Mouse (Mus musculus): Measurements from ENCODE around the gene Btnl1. TPM values are rescaled to one million over a fixed set of nuclear protein-coding genes. Genes with fewer than 3 reads are reported as not detected.

Btnl1 gene
- polyA plus RNA-seq, 1 experiment from 2014 or later = not detected

DNA sequence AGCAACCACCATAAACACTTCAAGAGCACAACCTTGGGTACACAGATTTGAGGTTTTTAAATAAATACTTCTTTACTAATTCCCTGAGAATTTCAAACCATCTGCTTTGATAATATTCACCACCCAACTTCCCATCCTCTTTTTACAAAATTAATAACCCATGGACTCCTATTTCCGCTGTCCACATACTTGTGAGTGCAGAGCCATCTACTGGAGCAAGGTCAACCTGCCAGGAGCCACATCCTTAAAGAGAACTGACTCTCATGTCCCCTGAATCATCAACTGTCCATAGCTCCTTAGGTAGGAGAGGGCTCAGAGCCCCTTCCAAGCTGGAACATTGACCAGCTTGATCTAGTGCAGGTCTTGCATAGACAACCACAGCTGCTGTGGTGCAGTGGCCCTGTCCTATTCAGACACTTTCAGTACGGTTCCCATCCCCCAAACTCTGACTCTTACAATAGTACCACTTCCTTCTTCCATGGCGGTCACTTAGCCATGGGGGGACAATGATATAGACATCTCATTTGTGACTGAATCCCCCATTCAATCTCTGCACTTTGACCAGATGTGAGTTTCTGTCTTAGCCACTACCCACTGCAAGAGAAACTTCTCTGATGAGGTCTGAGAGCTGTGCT is 13.1 kb upstream of the Btnl1 start:
- no peaks in the 10 kb centered on the region for H3K9me3 ChIP-seq
- no peak for ATAC-seq (replicated peaks)
- no peak overlapping the region for H3K27ac ChIP-seq (replicated peaks)
- H3K27me3 ChIP-seq = no peaks in the 10 kb centered on the region
- no peak overlapping the region for H3K9ac ChIP-seq (replicated peaks)
- WGBS = 86% methylated on average over 3 of the region's 3 CpGs
- no peaks in the 10 kb centered on the region for H3K4me1 ChIP-seq
- H3K4me2 ChIP-seq (replicated peaks) = no peak overlapping the region
- H3K4me3 ChIP-seq = no peak overlapping the region
- no peaks in the 10 kb centered on the region for H3K36me3 ChIP-seq

DNA sequence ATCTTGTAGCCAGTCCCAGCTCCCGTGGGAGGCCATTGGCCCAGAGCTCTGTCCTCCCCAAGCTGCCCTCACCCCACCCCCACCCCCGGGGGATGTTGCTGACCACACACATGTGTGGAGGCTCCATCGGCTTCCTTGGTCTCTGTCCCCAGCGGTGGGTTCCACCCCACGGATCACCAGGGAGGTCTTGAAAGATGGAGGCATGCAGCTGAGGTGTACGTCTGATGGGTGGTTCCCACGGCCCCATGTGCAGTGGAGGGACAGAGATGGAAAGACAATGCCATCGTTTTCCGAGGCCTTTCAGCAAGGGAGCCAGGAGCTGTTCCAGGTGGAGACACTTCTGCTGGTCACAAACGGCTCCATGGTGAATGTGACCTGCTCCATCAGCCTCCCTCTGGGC is 11.9 kb upstream of the Btnl1 start:
- H3K27ac ChIP-seq (replicated peaks) = no peak overlapping the region
- H3K4me3 ChIP-seq = no peak overlapping the region
- no peaks in the 10 kb centered on the region for H3K4me1 ChIP-seq
- no peak for ATAC-seq (replicated peaks)
- 78% methylated on average over 10 of the region's 10 CpGs for WGBS
- no peaks in the 10 kb centered on the region for H3K36me3 ChIP-seq
- H3K4me2 ChIP-seq (replicated peaks) = no peak overlapping the region
- no peaks in the 10 kb centered on the region for H3K27me3 ChIP-seq
- H3K9ac ChIP-seq (replicated peaks) = no peak overlapping the region
- no peaks in the 10 kb centered on the region for H3K9me3 ChIP-seq

DNA sequence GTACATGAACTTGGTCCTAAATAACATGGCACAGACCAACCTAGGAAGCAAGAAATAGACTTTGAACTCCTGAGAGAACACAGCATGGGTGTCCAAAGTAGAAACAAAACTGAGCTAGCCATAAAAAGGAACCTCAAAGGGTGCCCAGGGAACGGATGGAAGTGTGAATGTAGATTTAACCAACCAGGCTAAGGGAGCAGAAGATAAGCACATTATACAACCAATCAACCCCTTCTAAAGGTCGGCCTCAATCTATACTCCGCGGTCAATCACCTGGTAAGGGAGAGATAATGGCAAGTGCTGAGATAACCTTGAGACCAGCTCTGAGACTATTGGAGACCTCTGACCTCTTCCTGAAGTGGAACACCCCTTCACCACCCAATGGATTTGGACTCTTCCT is 6.4 kb upstream of the Btnl1 start:
- no peak for ATAC-seq (replicated peaks)
- Histone ChIP-seq H3K36me3 (no peaks in the 10 kb centered on the region), H3K4me3 (no peak overlapping the region), H3K9me3 (no peaks in the 10 kb centered on the region), H3K27ac (replicated peaks) (no peak overlapping the region), H3K27me3 (0 out of 2 replicates have a peak, but pooled peaks cover 3% of the 10 kb centered on the region), H3K9ac (replicated peaks) (no peak overlapping the region), H3K4me2 (replicated peaks) (no peak overlapping the region), H3K4me1 (no peaks in the 10 kb centered on the region)
- WGBS = 86% methylated on average over 4 of the region's 4 CpGs

DNA sequence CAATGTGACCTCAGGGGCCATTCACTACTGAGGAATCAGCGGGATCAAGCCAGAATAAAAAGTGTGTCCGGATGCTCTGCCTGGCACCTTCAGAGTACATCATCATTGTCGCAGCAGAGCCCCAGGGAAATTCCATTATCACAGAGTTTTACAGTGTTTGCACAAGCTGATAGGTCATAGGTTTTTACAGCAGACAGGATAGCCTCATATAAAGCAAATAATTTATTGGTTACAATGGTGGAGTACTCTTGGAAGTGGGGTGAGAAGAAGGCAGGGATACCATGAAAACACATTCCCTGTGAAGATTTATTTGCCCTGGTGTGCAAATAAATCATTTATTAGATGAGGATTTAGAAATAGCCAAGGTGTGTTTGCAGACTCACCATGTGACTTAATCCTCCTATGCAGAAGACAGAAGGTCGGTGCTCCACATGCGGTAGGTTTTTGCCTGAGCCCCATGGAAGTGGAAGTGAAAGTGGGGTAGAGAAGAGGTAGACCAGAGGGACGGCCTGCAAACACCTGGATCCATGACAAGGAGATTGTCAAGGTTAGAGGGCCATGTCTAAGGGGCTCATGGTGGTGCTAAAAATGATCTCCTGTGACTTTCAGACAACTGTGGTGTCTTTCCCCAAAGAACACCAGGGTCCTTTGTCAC is 3.8 kb upstream of the Btnl1 start:
- Histone ChIP-seq H3K27me3 (0 out of 2 replicates have a peak, but pooled peaks cover 3% of the 10 kb centered on the region), H3K4me1 (no peaks in the 10 kb centered on the region), H3K36me3 (no peaks in the 10 kb centered on the region), H3K27ac (replicated peaks) (no peak overlapping the region), H3K4me3 (no peak overlapping the region), H3K9me3 (no peaks in the 10 kb centered on the region), H3K4me2 (replicated peaks) (no peak overlapping the region), H3K9ac (replicated peaks) (no peak overlapping the region)
- 85% methylated on average over 6 of the region's 6 CpGs for WGBS
- no peak for ATAC-seq (replicated peaks)

DNA sequence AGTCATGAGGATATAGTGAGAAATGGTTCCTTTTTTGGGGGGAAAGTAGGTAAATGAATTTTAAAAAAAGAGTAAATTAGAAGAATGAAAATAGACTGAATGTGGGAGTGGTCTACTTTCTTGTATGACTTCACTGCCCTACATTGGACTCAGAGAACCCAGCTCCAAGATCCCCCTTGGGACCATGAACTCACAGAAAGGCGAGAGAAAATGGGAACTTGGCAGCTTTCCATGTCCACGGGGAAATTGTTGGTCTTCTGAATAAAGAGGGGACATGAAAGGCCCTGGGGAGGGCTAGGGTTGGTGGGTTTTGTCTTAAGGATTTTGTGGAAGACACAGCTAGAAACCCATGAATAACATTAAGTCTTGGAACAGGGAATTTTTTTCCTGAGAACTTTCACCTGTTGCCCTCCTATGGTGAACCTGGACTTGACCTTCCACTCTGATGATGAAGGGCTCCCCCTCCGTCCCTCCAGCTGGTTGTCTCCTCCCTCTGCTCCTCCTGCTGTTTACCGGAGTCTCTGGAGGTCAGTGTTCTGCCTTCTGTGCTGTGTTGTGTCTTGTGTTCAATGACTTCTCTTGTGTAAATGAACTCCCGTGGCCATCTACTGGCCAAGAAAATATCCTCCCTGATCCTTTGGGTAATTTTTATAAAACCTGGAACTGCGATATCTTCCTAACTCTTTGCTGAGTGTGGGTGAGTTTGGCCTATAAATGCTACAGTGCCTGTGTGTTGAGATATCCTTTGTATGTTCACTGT is 698 bp downstream of the Btnl1 start:
- H3K36me3 ChIP-seq = no peaks in the 10 kb centered on the region
- H3K27ac ChIP-seq (replicated peaks) = no peak overlapping the region
- 0 out of 2 replicates have a peak, but pooled peaks cover 3% of the 10 kb centered on the region for H3K27me3 ChIP-seq
- no peak overlapping the region for H3K9ac ChIP-seq (replicated peaks)
- H3K9me3 ChIP-seq = no peaks in the 10 kb centered on the region
- ATAC-seq (replicated peaks) = no peak
- H3K4me3 ChIP-seq = no peak overlapping the region
- no peak overlapping the region for H3K4me2 ChIP-seq (replicated peaks)
- no peaks in the 10 kb centered on the region for H3K4me1 ChIP-seq
- WGBS = 53% methylated on average over 6 of the region's 6 CpGs

DNA sequence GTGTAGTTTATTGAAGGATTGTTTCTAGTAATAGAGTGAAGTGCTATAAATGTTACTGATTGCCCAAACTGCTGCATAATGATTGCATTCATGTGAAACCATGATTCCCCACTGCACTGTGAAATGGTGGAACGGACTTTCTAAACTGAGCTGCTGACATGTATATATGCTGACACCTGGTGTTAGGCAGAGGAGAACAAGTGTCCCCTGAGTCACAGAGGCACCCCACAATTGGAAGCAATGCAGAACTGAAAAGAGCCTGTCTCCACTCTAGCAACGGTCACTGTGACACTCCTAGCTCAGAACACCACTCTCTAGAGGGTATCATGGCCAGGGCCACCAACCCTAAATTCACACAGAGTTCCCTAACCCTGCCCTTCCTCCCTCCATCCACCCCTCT is 1.8 kb downstream of the Btnl1 start:
- no peaks in the 10 kb centered on the region for H3K9me3 ChIP-seq
- 83% methylated on average over 2 of the region's 2 CpGs for WGBS

DNA sequence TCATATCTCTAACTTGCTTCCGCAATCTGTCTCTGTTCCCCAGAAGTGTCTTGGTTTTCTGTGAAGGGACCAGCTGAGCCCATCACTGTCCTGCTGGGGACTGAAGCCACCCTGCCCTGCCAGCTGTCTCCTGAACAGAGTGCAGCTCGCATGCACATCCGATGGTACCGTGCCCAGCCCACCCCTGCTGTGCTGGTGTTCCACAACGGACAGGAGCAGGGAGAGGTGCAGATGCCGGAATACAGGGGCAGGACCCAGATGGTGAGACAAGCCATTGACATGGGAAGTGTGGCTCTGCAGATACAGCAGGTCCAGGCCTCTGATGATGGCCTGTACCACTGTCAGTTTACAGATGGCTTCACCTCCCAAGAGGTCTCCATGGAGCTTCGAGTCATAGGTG is 2.5 kb downstream of the Btnl1 start:
- Histone ChIP-seq H3K27ac (replicated peaks) (no peak overlapping the region), H3K4me1 (no peaks in the 10 kb centered on the region), H3K36me3 (no peaks in the 10 kb centered on the region), H3K27me3 (no peaks in the 10 kb centered on the region), H3K9ac (replicated peaks) (no peak overlapping the region), H3K9me3 (no peaks in the 10 kb centered on the region), H3K4me2 (replicated peaks) (no peak overlapping the region), H3K4me3 (no peak overlapping the region)
- ATAC-seq (replicated peaks) = no peak
- WGBS = 85% methylated on average over 7 of the region's 7 CpGs

More for the DNA sequence above, 1.8 kb downstream of the Btnl1 start:
- Histone ChIP-seq H3K36me3 (no peaks in the 10 kb centered on the region), H3K4me2 (replicated peaks) (no peak overlapping the region), H3K4me3 (no peak overlapping the region), H3K4me1 (no peaks in the 10 kb centered on the region), H3K9ac (replicated peaks) (no peak overlapping the region), H3K27ac (replicated peaks) (no peak overlapping the region), H3K27me3 (no peaks in the 10 kb centered on the region)
- no peak for ATAC-seq (replicated peaks)

DNA sequence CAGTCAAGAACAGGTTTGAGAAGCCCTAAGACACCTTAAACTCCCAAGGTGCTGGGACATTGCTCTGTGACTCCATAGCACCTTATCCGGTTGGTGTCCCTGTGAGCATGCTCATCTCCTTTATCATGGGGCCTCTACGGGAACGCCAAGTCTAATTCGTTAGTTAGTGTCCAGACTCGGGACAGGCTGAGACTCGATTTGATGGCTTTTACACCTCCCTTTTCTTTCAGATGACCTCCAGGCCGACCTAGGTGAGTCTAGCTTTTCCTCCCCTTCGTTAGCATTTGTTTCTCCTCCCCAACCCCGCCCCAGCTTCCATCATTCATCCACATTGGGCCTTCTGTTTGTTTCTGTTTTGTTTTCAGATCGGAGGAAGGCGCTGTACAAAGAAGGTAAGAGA is 4.9 kb downstream of the Btnl1 start:
- Histone ChIP-seq H3K9me3 (no peaks in the 10 kb centered on the region), H3K27ac (replicated peaks) (no peak overlapping the region), H3K4me1 (no peaks in the 10 kb centered on the region), H3K27me3 (no peaks in the 10 kb centered on the region), H3K4me2 (replicated peaks) (no peak overlapping the region), H3K4me3 (no peak overlapping the region), H3K9ac (replicated peaks) (no peak overlapping the region), H3K36me3 (no peaks in the 10 kb centered on the region)
- ATAC-seq (replicated peaks) = no peak
- WGBS = 63% methylated on average over 11 of the region's 11 CpGs

DNA sequence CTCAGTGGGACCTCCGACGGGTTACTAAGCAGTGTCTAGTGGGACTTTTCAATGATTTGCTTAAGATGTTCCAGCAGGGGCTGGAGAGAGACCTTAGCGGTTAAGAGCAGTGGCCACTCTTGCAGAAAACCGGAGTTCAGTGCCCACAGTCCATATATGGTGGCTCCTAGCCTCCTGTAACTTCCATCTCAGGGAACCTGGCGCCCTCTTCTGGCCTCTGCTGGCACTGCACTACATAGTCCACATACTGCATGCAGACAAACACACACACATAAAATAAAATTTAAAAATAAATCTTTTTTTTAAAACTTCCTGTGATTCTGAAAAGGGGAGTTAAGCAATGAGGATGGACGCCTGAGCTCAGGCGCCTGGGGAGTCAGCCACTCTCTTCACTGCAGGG is 6.3 kb downstream of the Btnl1 start:
- Histone ChIP-seq H3K36me3 (no peaks in the 10 kb centered on the region), H3K27ac (replicated peaks) (no peak overlapping the region), H3K9me3 (no peaks in the 10 kb centered on the region), H3K4me1 (no peaks in the 10 kb centered on the region), H3K9ac (replicated peaks) (no peak overlapping the region), H3K4me2 (replicated peaks) (no peak overlapping the region), H3K4me3 (no peak overlapping the region), H3K27me3 (no peaks in the 10 kb centered on the region)
- 80% methylated on average over 7 of the region's 7 CpGs for WGBS
- no peak for ATAC-seq (replicated peaks)

DNA sequence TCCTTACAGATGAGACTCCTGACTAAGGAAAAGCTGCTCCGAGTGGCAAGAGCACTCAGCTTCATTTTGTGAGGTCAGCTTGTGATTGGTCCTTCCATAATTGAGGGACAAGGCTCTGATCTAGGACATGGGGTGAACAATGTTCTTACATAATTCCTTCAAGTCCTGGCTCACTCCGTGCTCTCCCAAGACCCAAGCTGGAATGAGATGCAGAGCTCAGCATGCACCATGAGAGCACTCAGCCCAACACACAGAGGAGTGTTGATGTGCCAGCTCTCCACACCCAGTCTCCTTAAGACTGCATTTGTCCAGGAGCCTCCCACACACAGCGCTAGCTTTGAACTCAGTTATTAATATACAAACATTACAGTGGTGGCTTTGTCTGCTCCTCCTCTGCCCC is 7.8 kb downstream of the Btnl1 start:
- no peaks in the 10 kb centered on the region for H3K27me3 ChIP-seq

DNA sequence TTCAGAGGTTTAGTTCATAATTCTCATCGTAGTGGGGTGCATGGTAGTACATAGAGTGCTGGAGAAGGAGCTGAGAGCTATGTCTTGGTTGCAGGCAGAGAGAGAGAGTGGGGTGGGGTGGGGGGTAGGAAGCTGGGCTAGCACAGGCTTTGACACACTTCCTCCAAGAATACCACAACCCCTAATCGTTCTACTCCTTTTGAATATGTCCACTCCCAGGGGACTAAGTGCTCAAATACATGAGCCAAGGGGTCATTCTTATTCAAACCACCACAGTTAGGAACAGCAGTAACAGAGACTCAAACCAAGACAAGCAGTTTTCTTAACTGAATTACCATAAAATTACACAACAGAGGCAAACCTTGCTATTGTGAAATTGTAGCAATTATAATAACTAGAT is 9.7 kb downstream of the Btnl1 start:
- H3K27me3 ChIP-seq = no peaks in the 10 kb centered on the region
- 72% methylated on average over 2 of the region's 2 CpGs for WGBS
- H3K9me3 ChIP-seq = no peaks in the 10 kb centered on the region
- no peak overlapping the region for H3K4me2 ChIP-seq (replicated peaks)
- H3K9ac ChIP-seq (replicated peaks) = no peak overlapping the region
- H3K36me3 ChIP-seq = no peaks in the 10 kb centered on the region
- no peak overlapping the region for H3K4me3 ChIP-seq
- no peaks in the 10 kb centered on the region for H3K4me1 ChIP-seq
- H3K27ac ChIP-seq (replicated peaks) = no peak overlapping the region
- no peak for ATAC-seq (replicated peaks)

More for the DNA sequence above, 7.8 kb downstream of the Btnl1 start:
- WGBS = 61% methylated on average over 3 of the region's 3 CpGs
- no peaks in the 10 kb centered on the region for H3K9me3 ChIP-seq
- H3K4me3 ChIP-seq = no peak overlapping the region
- H3K36me3 ChIP-seq = no peaks in the 10 kb centered on the region
- no peak overlapping the region for H3K9ac ChIP-seq (replicated peaks)
- no peaks in the 10 kb centered on the region for H3K4me1 ChIP-seq
- no peak overlapping the region for H3K27ac ChIP-seq (replicated peaks)
- H3K4me2 ChIP-seq (replicated peaks) = no peak overlapping the region
- no peak for ATAC-seq (replicated peaks)

DNA sequence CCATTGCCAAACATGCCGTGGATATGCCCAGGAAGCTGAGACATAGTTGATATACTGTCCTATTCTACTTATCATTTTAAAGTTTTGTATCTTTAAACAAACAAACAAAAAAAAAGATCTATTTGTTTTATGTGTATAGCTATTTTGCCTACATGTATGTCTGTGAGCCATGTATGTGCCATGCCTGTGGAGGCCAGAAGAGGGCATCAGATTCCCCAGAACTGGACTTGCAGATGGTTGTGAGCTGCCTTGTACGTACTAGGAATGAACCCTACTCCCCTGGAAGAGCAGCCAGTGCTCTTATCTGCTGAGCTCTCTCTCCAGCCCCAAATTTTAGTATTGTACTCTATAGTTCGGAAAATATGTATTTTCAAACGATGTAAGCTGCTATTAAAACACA is 11.6 kb downstream of the Btnl1 start:
- H3K27ac ChIP-seq (replicated peaks) = no peak overlapping the region
- H3K4me1 ChIP-seq = 0 out of 2 replicates have a peak, but pooled peaks cover 3% of the 10 kb centered on the region
- H3K36me3 ChIP-seq = no peaks in the 10 kb centered on the region
- no peak overlapping the region for H3K9ac ChIP-seq (replicated peaks)
- no peak overlapping the region for H3K4me2 ChIP-seq (replicated peaks)
- WGBS = 36% methylated on average over 4 of the region's 4 CpGs
- no peak for ATAC-seq (replicated peaks)
- H3K27me3 ChIP-seq = no peaks in the 10 kb centered on the region
- H3K9me3 ChIP-seq = no peaks in the 10 kb centered on the region
- no peak overlapping the region for H3K4me3 ChIP-seq

Data from forebrain, embryonic 15.5 days (tissue).